Mouse (Mus musculus) neural tube, embryonic 12.5 days (tissue): ENCODE results near the gene Cplane1. TPM values are rescaled to one million over a fixed set of nuclear protein-coding genes. Genes with fewer than 3 reads are reported as not detected.

Source experiments
- ATAC-seq: fragments of 200-750 bp; cut with Nextera tagmentation; 2 replicates; pipeline ENCODE4 v1.8.0; 2017; ENCODE audit warnings: low read depth, mild to moderate bottlenecking, moderate TSS enrichment, moderate library complexity; ENCODE audit not compliant: low FRiP score
- H3K27ac ChIP-seq: fragments of 300-500 bp; sonication (generic); 2 replicates; pipeline ENCODE4 v1.5.1; 2016
- H3K27me3 ChIP-seq: fragments of 300-500 bp; sonication (generic); replicated peaks from 2 replicates; pipeline ENCODE4 v1.6.1; 2016; ENCODE audit warnings: mild to moderate bottlenecking
- H3K36me3 ChIP-seq: fragments of 300-500 bp; sonication (generic); 2 replicates; pipeline ENCODE4 v1.6.1; 2016; ENCODE audit warnings: mild to moderate bottlenecking
- H3K4me1 ChIP-seq: fragments of 300-500 bp; sonication (generic); 2 replicates; pipeline ENCODE4 v1.6.1; 2016
- H3K4me2 ChIP-seq: fragments of 300-500 bp; sonication (generic); replicated peaks from 2 replicates; pipeline ENCODE4 v1.6.1; 2016; ENCODE audit warnings: mild to moderate bottlenecking
- H3K4me3 ChIP-seq: fragments of 300-500 bp; sonication (generic); 2 replicates; pipeline ENCODE4 v1.5.1; 2016
- H3K9ac ChIP-seq: fragments of 300-500 bp; sonication (generic); 2 replicates; pipeline ENCODE4 v1.6.1; 2016; ENCODE audit warnings: mild to moderate bottlenecking
- H3K9me3 ChIP-seq: fragments of 300-500 bp; sonication (generic); 2 replicates; pipeline ENCODE4 v1.6.1; 2016; ENCODE audit warnings: mild to moderate bottlenecking
- WGBS: fragments of 180-500 bp; shearing (Covaris S2); methylation state at CpG from one replicate; pipeline ENCODE4 v1.1.7; 2016; 5-methylcytosine and 5-hydroxymethylcytosine counted together
- polyA plus RNA-seq: library from polyadenylated mRNA; unstranded; fragments of >200 nt; fragmentation: Nextera tagmentation; extraction: Ambion mirVana; gene quantifications from 2 replicates; pipeline ENCODE4 v1.2.1, GENCODE M21; 2016

Gene Cplane1
- polyA plus RNA-seq, 1 experiment from 2014 or later = 14.3 TPM

- no peak for ATAC-seq
- Histone ChIP-seq H3K9me3 (no peaks in the 10 kb centered on the region), H3K4me2 (no peak overlapping the region), H3K27me3 (no peaks in the 10 kb centered on the region), H3K27ac (no peak overlapping the region), H3K36me3 (peaks cover 44% of the 10 kb centered on the region), H3K4me3 (no peak overlapping the region), H3K4me1 (no peaks in the 10 kb centered on the region), H3K9ac (no peak overlapping the region)
- WGBS = 92% methylated on average over 4 of the region's 4 CpGs
These were observed 148.5 kb downstream of the Cplane1 start for GRCm38 (mm10) chr15:8317381-8317780.

- H3K27me3 ChIP-seq = no peaks in the 10 kb centered on the region
- peaks cover 46% of the 10 kb centered on the region for H3K36me3 ChIP-seq
- H3K9ac ChIP-seq = no peak overlapping the region
- no peak for ATAC-seq
- 95% methylated on average over 5 of the region's 5 CpGs for WGBS
- H3K9me3 ChIP-seq = no peaks in the 10 kb centered on the region
- no peak overlapping the region for H3K4me3 ChIP-seq
- H3K4me1 ChIP-seq = no peaks in the 10 kb centered on the region
- H3K4me2 ChIP-seq = no peak overlapping the region
- no peak overlapping the region for H3K27ac ChIP-seq
These were observed 150.3 kb downstream of the Cplane1 start for GRCm38 (mm10) chr15:8319191-8319590.

Other genes with a start within 250 kb of the Cplane1 start
- gene Wdr70, start 69.9 kb upstream of the Cplane1 start, polyA plus RNA-seq = 63.5 and 69.6 TPM in 2 replicates
- 19.0 and 20.1 TPM in 2 replicates for gene Nup155, start 59.8 kb upstream of the Cplane1 start, polyA plus RNA-seq